In genomic region chr12:36381441-36382340, GRCm38 (mm10) we compare ENCODE assay signal across 8 mouse cellular contexts. TPM values are rescaled to one million over a fixed set of nuclear protein-coding genes. Genes with fewer than 3 reads are reported as not detected.
A peak's percentile ranks its signal among the peaks of the same experiment; 100 is the strongest.
DNase-seq lines count a peak whose midpoint lies in the region; ATAC-seq and TF ChIP-seq lines count a peak whose summit lies in the region.

Ispd (plus strand) TSS chr12:36381450.
D630036H23Rik (minus strand) TSS chr12:36382181.

- H3K27ac ChIP-seq in gastrocnemius, adult 2 months, result peak within 1 kb of the TSS; percentile 97
- peak within 1 kb of the TSS; percentile 99 for H3K27ac ChIP-seq in hindbrain, postnatal 0 days

- H3K9ac ChIP-seq in hindbrain, postnatal 0 days (replicated peaks; ENCODE audit: low read length), result peak within 1 kb of the TSS; percentile 97

- no peaks in the 10 kb centered on the region for H3K9me3 ChIP-seq in hindbrain, postnatal 0 days (ENCODE audit: low read length)

- WGBS in hindbrain, postnatal 0 days, result under 1% methylated on average over 64 of the region's 64 CpGs

- peak; percentile 88 for DNase-seq in ZHBTc4 (ENCODE audit: low read depth, low spot score)
- DNase-seq in cerebellum, postnatal 36 days, result peak; percentile 93 to 94
- peak; percentile 91 for DNase-seq in gastrocnemius, adult 2 months
- peak; percentile 91 for DNase-seq in hindbrain, postnatal 0 days (ENCODE audit: low spot score)
- peak; percentile 81 to 85 for DNase-seq in left cerebral cortex, adult 18-20 months (ENCODE audit: low spot score in 2 of 2)
- peak; percentile 90 to 92 for DNase-seq in lung, postnatal 4 days
- DNase-seq in retina, postnatal 1 day, result peak; percentile 89
- peak; percentile 82 for DNase-seq in thymus, postnatal 4 days

- TF ChIP-seq CTCF in gastrocnemius, adult 2 months (IDR thresholded peaks at IDR 0.05), result no peak
- peak; percentile 37; the same call in 1 of the 2 replicates for TF ChIP-seq CTCF in hindbrain, postnatal 0 days (IDR thresholded peaks at IDR 0.05; ENCODE audit: low read depth)

- H3K27me3 ChIP-seq in hindbrain, postnatal 0 days (ENCODE audit: insufficient read depth, low read length), result no peaks in the 10 kb centered on the region

- peaks cover 10% of the 10 kb centered on the region; the same call in 1 of the 2 replicates for H3K4me1 ChIP-seq in hindbrain, postnatal 0 days (ENCODE audit: insufficient read depth, low read length)

- H3K4me2 ChIP-seq in hindbrain, postnatal 0 days (ENCODE audit: low read depth, low read length), result peak within 1 kb of the TSS; percentile 83

- ATAC-seq in hindbrain, postnatal 0 days, result peak; percentile 95

- H3K4me3 ChIP-seq in gastrocnemius, adult 2 months, result peak within 1 kb of the TSS; percentile 90
- peak within 1 kb of the TSS; percentile 59 for H3K4me3 ChIP-seq in hindbrain, postnatal 0 days (ENCODE audit: low read length)

- intact Hi-C loops in gastrocnemius, adult 2 months (cut with DNase I), result loop anchor here (10.0 kb wide), 1 partner anchor 167 kb away; no protein-coding TSS in a partner anchor

- H3K36me3 ChIP-seq in hindbrain, postnatal 0 days (ENCODE audit: insufficient read depth, low read length), result no peaks in the 10 kb centered on the region

RNA-seq across cellular contexts. Expression of gene Ispd, which starts in this region (rescaled TPM):
- total RNA-seq in gastrocnemius, adult 2 months (2021), result 1 to 10 TPM; 3.4 to 4.5 TPM
- total RNA-seq in hindbrain, postnatal 0 days (2014; rRNA removed), result 7.6 and 11.4 TPM in 2 replicates
- polyA plus RNA-seq in hindbrain, postnatal 0 days (2015; fragmentation: Nextera tagmentation; extraction: Ambion mirVana), result 13.3 and 13.9 TPM in 2 replicates
- 10 to 100 TPM; 11.4 to 12.6 TPM for total RNA-seq in left cerebral cortex, adult 18-20 months (2021)

RNA-seq across cellular contexts. Expression of gene D630036H23Rik, which starts in this region (rescaled TPM):
- total RNA-seq in gastrocnemius, adult 2 months (2021), result under 1 TPM; 0.61 to 0.75 TPM
- total RNA-seq in hindbrain, postnatal 0 days (2014; rRNA removed), result 1.8 and 5.2 TPM in 2 replicates
- 2.7 and 2.9 TPM in 2 replicates for polyA plus RNA-seq in hindbrain, postnatal 0 days (2015; fragmentation: Nextera tagmentation; extraction: Ambion mirVana)
- total RNA-seq in left cerebral cortex, adult 18-20 months (2021), result 1 to 10 TPM; 1.6 to 2.5 TPM

Comparison
In these comparisons a context has a peak if more than half of its experiments do, and no peak if none do; other contexts are left out.
1. Peak in every context shown above with its lines: DNase-seq, ATAC-seq, H3K4me3 ChIP-seq and H3K27ac ChIP-seq.